Mouse (Mus musculus) induced T-regulatory cell, adult 2 months (primary cell): ENCODE data around the gene Dmrt2.

Experiments used
- DNase-seq: peaks from one replicate; pipeline ENCODE4 v3.0.0-alpha.2; 2012; ENCODE audit warnings: low read depth

Dmrt2 gene

GRCm38 (mm10) chr19:25672101-25672950, at the start of gene Dmrt2:
Dmrt2 (plus strand) TSS chr19:25672411.
- peak; percentile 53 for DNase-seq

GRCm38 (mm10) chr19:25628490-25628889, 43.7 kb upstream of the Dmrt2 start:
- DNase-seq, result peak; percentile 52

- DNase-seq, result no peak
Measured at GRCm38 (mm10) chr19:25635119-25635518, 37.1 kb upstream of the Dmrt2 start.

GRCm38 (mm10) chr19:25635622-25636244, 36.5 kb upstream of the Dmrt2 start:
- peak; percentile 24 for DNase-seq

GRCm38 (mm10) chr19:25638766-25639361, 33.3 kb upstream of the Dmrt2 start:
- no peak for DNase-seq

GRCm38 (mm10) chr19:25641786-25642185, 30.4 kb upstream of the Dmrt2 start:
- no peak for DNase-seq

GRCm38 (mm10) chr19:25647136-25647535, 25.1 kb upstream of the Dmrt2 start:
- no peak for DNase-seq

GRCm38 (mm10) chr19:25648701-25649100, 23.5 kb upstream of the Dmrt2 start:
- no peak for DNase-seq

- no peak for DNase-seq
Measured at GRCm38 (mm10) chr19:25650474-25650873, 21.7 kb upstream of the Dmrt2 start.

GRCm38 (mm10) chr19:25652560-25652959, 19.7 kb upstream of the Dmrt2 start:
- DNase-seq, result no peak

- DNase-seq, result no peak
Measured at GRCm38 (mm10) chr19:25654034-25654749, 18.0 kb upstream of the Dmrt2 start.

- DNase-seq, result no peak
Measured at GRCm38 (mm10) chr19:25665486-25666339, 6.5 kb upstream of the Dmrt2 start.

GRCm38 (mm10) chr19:25667836-25668235, 4.4 kb upstream of the Dmrt2 start:
- no peak for DNase-seq

GRCm38 (mm10) chr19:25669593-25670248, 2.5 kb upstream of the Dmrt2 start:
- no peak for DNase-seq

- no peak for DNase-seq
Measured at GRCm38 (mm10) chr19:25670571-25671285, 1.5 kb upstream of the Dmrt2 start.

GRCm38 (mm10) chr19:25671681-25672080, 530 bp upstream of the Dmrt2 start:
- DNase-seq, result no peak

GRCm38 (mm10) chr19:25673224-25674055, 1.2 kb downstream of the Dmrt2 start:
- peak; percentile 9 for DNase-seq

GRCm38 (mm10) chr19:25674056-25674420, 1.8 kb downstream of the Dmrt2 start:
- no peak for DNase-seq

GRCm38 (mm10) chr19:25674744-25675143, 2.5 kb downstream of the Dmrt2 start:
- DNase-seq, result no peak
